ENCODE assay signal across 13 mouse cellular contexts in the genomic region with DNA sequence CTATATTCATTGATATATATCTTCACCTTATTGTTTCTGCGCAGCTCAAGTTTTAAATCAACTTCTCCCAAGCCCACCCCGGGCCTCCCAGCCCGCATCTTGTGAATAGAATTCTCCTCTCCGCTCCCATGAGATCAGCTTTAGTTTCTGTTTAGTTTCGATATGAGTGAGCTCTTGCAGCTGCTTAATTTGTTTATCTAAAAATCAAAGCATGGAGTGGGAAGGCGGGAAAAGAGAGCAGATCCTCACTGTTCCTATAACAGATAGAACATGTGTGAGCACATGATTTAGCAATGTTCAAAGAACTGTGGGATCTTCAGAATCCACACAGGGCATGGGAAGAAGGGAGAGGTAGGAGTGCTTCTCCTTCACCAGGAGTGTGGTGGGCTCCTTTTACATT.
"Had no signal": no experiment of that assay in that cellular context is flagged by ENCODE, and none has a peak within 500 bp of the region (broad histone marks: within the 10 kb centered on the region; RNA-seq: fewer than 3 reads in every experiment).

No protein-coding gene starts in this region.

- H3K9me3 ChIP-seq: limb, embryonic 13.5 days; lung, embryonic 15.5 days; midbrain, embryonic 10.5 days; neural tube, embryonic 12.5 days; stomach, embryonic 15.5 days had no signal

- H3K36me3 ChIP-seq: limb, embryonic 13.5 days; lung, embryonic 15.5 days; midbrain, embryonic 10.5 days; neural tube, embryonic 12.5 days; stomach, embryonic 15.5 days had no signal

- H3K9ac ChIP-seq: limb, embryonic 13.5 days; liver, embryonic 14.5 days; lung, embryonic 15.5 days; neural tube, embryonic 12.5 days; stomach, embryonic 15.5 days had no signal

- DNase-seq: kidney, adult 18-20 months; kidney, postnatal 25 days; left cerebral cortex, postnatal 4 days; midbrain, embryonic 14.5 days; thymus, postnatal 14 days had no signal

- H3K4me1 ChIP-seq: limb, embryonic 13.5 days; lung, embryonic 15.5 days; midbrain, embryonic 10.5 days; neural tube, embryonic 12.5 days; stomach, embryonic 15.5 days had no signal

- H3K4me2 ChIP-seq: limb, embryonic 13.5 days; lung, embryonic 15.5 days; neural tube, embryonic 12.5 days; stomach, embryonic 15.5 days had no signal

- ATAC-seq: hindbrain, postnatal 0 days had no signal

- H3K27ac ChIP-seq: hindbrain, postnatal 0 days; layer of hippocampus, adult 2 months; limb, embryonic 13.5 days; liver, embryonic 14.5 days; lung, embryonic 15.5 days; midbrain, embryonic 10.5 days; neural tube, embryonic 12.5 days; stomach, embryonic 15.5 days had no signal

- H3K4me3 ChIP-seq: layer of hippocampus, adult 2 months; limb, embryonic 13.5 days; lung, embryonic 15.5 days; midbrain, embryonic 10.5 days; neural tube, embryonic 12.5 days; stomach, embryonic 15.5 days had no signal

- H3K27me3 ChIP-seq: limb, embryonic 13.5 days; lung, embryonic 15.5 days; neural tube, embryonic 12.5 days; stomach, embryonic 15.5 days had no signal
